Mouse (Mus musculus) lung, embryonic 16.5 days (tissue): ENCODE data around the gene Gsk3a. TPM values are rescaled to one million over a fixed set of nuclear protein-coding genes. Genes with fewer than 3 reads are reported as not detected.

Experiments
- ATAC-seq: fragments of 200-750 bp; cut with Nextera tagmentation; 2 replicates; pipeline ENCODE4 v1.8.0; 2017; ENCODE audit warnings: low read depth, mild to moderate bottlenecking, moderate library complexity
- H3K27ac ChIP-seq: fragments of 300-500 bp; sonication (generic); 2 replicates; pipeline ENCODE4 v1.5.1; 2014; ENCODE audit warnings: mild to moderate bottlenecking, control low read depth, low read length
- H3K27me3 ChIP-seq: fragments of 300-500 bp; sonication (generic); 2 replicates; pipeline ENCODE4 v1.6.1; 2014; ENCODE audit warnings: low read depth, low read length, mixed read lengths; ENCODE audit not compliant: control insufficient read depth, insufficient read depth
- H3K36me3 ChIP-seq: fragments of 300-500 bp; sonication (generic); 2 replicates; pipeline ENCODE4 v1.6.1; 2014; ENCODE audit warnings: low read length; ENCODE audit not compliant: control insufficient read depth, insufficient read depth
- H3K4me1 ChIP-seq: fragments of 300-500 bp; sonication (generic); replicated peaks from 2 replicates; pipeline ENCODE4 v1.6.1; 2014; ENCODE audit warnings: low read length, mixed read lengths; ENCODE audit not compliant: control insufficient read depth, insufficient read depth
- H3K4me2 ChIP-seq: fragments of 300-500 bp; sonication (generic); 2 replicates; pipeline ENCODE4 v1.6.1; 2014; ENCODE audit warnings: low read depth, low read length, control low read depth
- H3K4me3 ChIP-seq: fragments of 300-500 bp; sonication (generic); 2 replicates; pipeline ENCODE4 v1.5.1; 2014; ENCODE audit warnings: mild to moderate bottlenecking, low read length, control low read depth
- H3K9ac ChIP-seq: fragments of 300-500 bp; sonication (generic); 2 replicates; pipeline ENCODE4 v1.6.1; 2014; ENCODE audit warnings: low read length, control low read depth
- H3K9me3 ChIP-seq: fragments of 300-500 bp; sonication (generic); 2 replicates; pipeline ENCODE4 v1.6.1; 2016; ENCODE audit warnings: low read length; ENCODE audit not compliant: control insufficient read depth
- WGBS: fragments of 180-500 bp; shearing (Covaris S2); extraction: QIAGEN DNeasy Blood & Tissue Kit; methylation state at CpG from one replicate; pipeline ENCODE4 v1.1.7; 2014; 5-methylcytosine and 5-hydroxymethylcytosine counted together
- polyA plus RNA-seq: library from polyadenylated mRNA; unstranded; fragments of >200 nt; fragmentation: Nextera tagmentation; extraction: Ambion mirVana; gene quantifications from 2 replicates; pipeline ENCODE4 v1.2.1, GENCODE M21; 2015

The Gsk3a gene
- polyA plus RNA-seq, 1 experiment from 2014 or later = 8.2 TPM

- no peaks in the 10 kb centered on the region for H3K27me3 ChIP-seq
- H3K4me2 ChIP-seq = peak overlapping the region; percentile 85; the same call in 1 of the 2 replicates
- 57% methylated on average over 12 of the region's 12 CpGs for WGBS
- H3K36me3 ChIP-seq = no peaks in the 10 kb centered on the region
- no peaks in the 10 kb centered on the region for H3K9me3 ChIP-seq
- ATAC-seq = no peak
- peaks cover 27% of the 10 kb centered on the region for H3K4me1 ChIP-seq
- H3K9ac ChIP-seq = no peak overlapping the region
- H3K27ac ChIP-seq = no peak overlapping the region
- no peak overlapping the region; the same call in 1 of the 2 replicates for H3K4me3 ChIP-seq
Observed at GRCm38 (mm10) chr7:25217653-25218395, 19.8 kb downstream of the Gsk3a start.

- Histone ChIP-seq H3K36me3 (no peaks in the 10 kb centered on the region), H3K9me3 (no peaks in the 10 kb centered on the region), H3K27me3 (no peaks in the 10 kb centered on the region), H3K4me1 (peaks cover 8% of the 10 kb centered on the region), H3K4me3 (no peak overlapping the region), H3K27ac (no peak overlapping the region), H3K9ac (no peak overlapping the region), H3K4me2 (no peak overlapping the region)
- ATAC-seq = no peak
- 83% methylated on average over 2 of the region's 2 CpGs for WGBS
Observed at GRCm38 (mm10) chr7:25214172-25214571, 23.5 kb downstream of the Gsk3a start.

GRCm38 (mm10) chr7:25213099-25213498, 24.6 kb downstream of the Gsk3a start:
- Histone ChIP-seq H3K27ac (no peak overlapping the region), H3K4me3 (no peak overlapping the region), H3K4me1 (no peaks in the 10 kb centered on the region; the same call in 1 of the 2 replicates), H3K36me3 (no peaks in the 10 kb centered on the region), H3K27me3 (no peaks in the 10 kb centered on the region), H3K9me3 (no peaks in the 10 kb centered on the region), H3K4me2 (no peak overlapping the region), H3K9ac (no peak overlapping the region)
- 60% methylated on average over 3 of the region's 3 CpGs for WGBS
- no peak for ATAC-seq

GRCm38 (mm10) chr7:25210482-25210881, 27.2 kb downstream of the Gsk3a start:
- 80% methylated on average over 4 of the region's 4 CpGs for WGBS
- Histone ChIP-seq H3K4me2 (no peak overlapping the region), H3K4me1 (no peaks in the 10 kb centered on the region), H3K9me3 (no peaks in the 10 kb centered on the region), H3K4me3 (no peak overlapping the region), H3K27ac (no peak overlapping the region), H3K36me3 (no peaks in the 10 kb centered on the region), H3K27me3 (no peaks in the 10 kb centered on the region), H3K9ac (no peak overlapping the region)
- no peak for ATAC-seq

- Histone ChIP-seq H3K9me3 (no peaks in the 10 kb centered on the region), H3K27ac (no peak overlapping the region), H3K36me3 (no peaks in the 10 kb centered on the region), H3K4me1 (no peaks in the 10 kb centered on the region), H3K4me2 (no peak overlapping the region), H3K9ac (no peak overlapping the region), H3K4me3 (no peak overlapping the region), H3K27me3 (no peaks in the 10 kb centered on the region)
- 65% methylated on average over 3 of the region's 3 CpGs for WGBS
- ATAC-seq = peak; percentile 19; the same call in 1 of the 2 replicates
Observed at GRCm38 (mm10) chr7:25209161-25209622, 28.5 kb downstream of the Gsk3a start.

GRCm38 (mm10) chr7:25206094-25206830, 31.4 kb downstream of the Gsk3a start:
- Histone ChIP-seq H3K27ac (no peak overlapping the region), H3K9me3 (no peaks in the 10 kb centered on the region), H3K4me2 (no peak overlapping the region), H3K9ac (no peak overlapping the region), H3K36me3 (no peaks in the 10 kb centered on the region), H3K4me1 (no peaks in the 10 kb centered on the region), H3K4me3 (no peak overlapping the region), H3K27me3 (no peaks in the 10 kb centered on the region)
- WGBS = 77% methylated on average over 16 of the region's 16 CpGs
- ATAC-seq = no peak

- Histone ChIP-seq H3K9ac (no peak overlapping the region), H3K4me2 (no peak overlapping the region), H3K9me3 (no peaks in the 10 kb centered on the region), H3K27ac (no peak overlapping the region), H3K27me3 (no peaks in the 10 kb centered on the region), H3K4me1 (no peaks in the 10 kb centered on the region), H3K36me3 (no peaks in the 10 kb centered on the region), H3K4me3 (no peak overlapping the region)
- ATAC-seq = no peak
- 64% methylated on average over 16 of the region's 16 CpGs for WGBS
Observed at GRCm38 (mm10) chr7:25205355-25206093, 32.1 kb downstream of the Gsk3a start.

GRCm38 (mm10) chr7:25203624-25204023, 34.0 kb downstream of the Gsk3a start:
- H3K4me3 ChIP-seq = no peak overlapping the region
- no peak overlapping the region for H3K27ac ChIP-seq
- no peaks in the 10 kb centered on the region for H3K9me3 ChIP-seq
- 81% methylated on average over 20 of the region's 20 CpGs for WGBS
- H3K27me3 ChIP-seq = no peaks in the 10 kb centered on the region
- H3K9ac ChIP-seq = no peak overlapping the region
- H3K36me3 ChIP-seq = no peaks in the 10 kb centered on the region
- H3K4me1 ChIP-seq = no peaks in the 10 kb centered on the region
- H3K4me2 ChIP-seq = no peak overlapping the region
- ATAC-seq = no peak
